ENCODE assay signal across 8 mouse cellular contexts in genomic region chr12:29938376-29939041, GRCm38 (mm10). TPM values are rescaled to one million over a fixed set of nuclear protein-coding genes. Genes with fewer than 3 reads are reported as not detected.
DNase-seq lines count a peak whose midpoint lies in the region; ATAC-seq and TF ChIP-seq lines count a peak whose summit lies in the region.

No protein-coding gene starts in this region.

- TF ChIP-seq CTCF in ES-Bruce4 (IDR thresholded peaks at IDR 0.05; ENCODE audit: low read depth, low read length), result no peak

- under 1% methylated on average over 40 of the region's 40 CpGs for WGBS in hindbrain, embryonic 13.5 days

- H3K27ac ChIP-seq in ES-Bruce4 (ENCODE audit: insufficient read depth, low read length), result no peak overlapping the region
- H3K27ac ChIP-seq in hindbrain, embryonic 13.5 days, result peak overlapping the region; percentile 92

- no peaks in the 10 kb centered on the region for H3K4me1 ChIP-seq in ES-Bruce4 (ENCODE audit: control insufficient read depth, insufficient read depth, low read length)
- peaks cover 39% of the 10 kb centered on the region for H3K4me1 ChIP-seq in hindbrain, embryonic 13.5 days (replicated peaks)

- H3K9ac ChIP-seq in ES-Bruce4 (ENCODE audit: low read depth, poor library complexity, severe bottlenecking), result peak overlapping the region; percentile 66
- peak overlapping the region; percentile 92 for H3K9ac ChIP-seq in hindbrain, embryonic 13.5 days

- peak; percentile 78 to 84 for DNase-seq in adrenal gland, postnatal 36 days
- DNase-seq in frontal cortex, postnatal 36 days (ENCODE audit: low spot score in 2 of 2), result peak; percentile 46 to 66
- peak; percentile 51 for DNase-seq in left cerebral cortex, postnatal 14 days (ENCODE audit: low spot score in 2 of 2)
- peak; percentile 72 for DNase-seq in mesoderm, embryonic 11.5 days (ENCODE audit: low read depth, low spot score)
- DNase-seq in skeletal muscle tissue, adult 2 months (ENCODE audit: low read depth, low spot score), result peak; percentile 34
- DNase-seq in B cell, adult 2 months, result no peak

- no peak for TF ChIP-seq POLR2A in ES-Bruce4 (IDR thresholded peaks at IDR 0.05; ENCODE audit: insufficient read depth, low read length)

- no peaks in the 10 kb centered on the region for H3K36me3 ChIP-seq in ES-Bruce4 (ENCODE audit: control insufficient read depth, insufficient read depth, low read length, poor library complexity, severe bottlenecking)
- peaks cover 3% of the 10 kb centered on the region for H3K36me3 ChIP-seq in hindbrain, embryonic 13.5 days

- no peak for TF ChIP-seq EP300 in ES-Bruce4 (IDR thresholded peaks at IDR 0.05; ENCODE audit: insufficient read depth, low read depth, low read length)

- H3K27me3 ChIP-seq in ES-Bruce4 (ENCODE audit: control insufficient read depth, insufficient read depth, low read length, poor library complexity, severe bottlenecking), result no peaks in the 10 kb centered on the region
- H3K27me3 ChIP-seq in hindbrain, embryonic 13.5 days, result no peaks in the 10 kb centered on the region

- H3K9me3 ChIP-seq in ES-Bruce4 (replicated peaks; ENCODE audit: control insufficient read depth, insufficient read depth, low read length, poor library complexity, severe bottlenecking), result no peaks in the 10 kb centered on the region
- H3K9me3 ChIP-seq in hindbrain, embryonic 13.5 days, result no peaks in the 10 kb centered on the region

- intact Hi-C loops in left cerebral cortex, postnatal 14 days (cut with DNase I), result loop anchor here (5.0 kb wide), 1 partner anchor 84 kb away; no protein-coding TSS in a partner anchor

- H3K4me2 ChIP-seq in hindbrain, embryonic 13.5 days, result peak overlapping the region; percentile 89

- peak overlapping the region; percentile 79 for H3K4me3 ChIP-seq in ES-Bruce4 (ENCODE audit: low read depth, low read length)
- peak overlapping the region; percentile 83 for H3K4me3 ChIP-seq in hindbrain, embryonic 13.5 days

- peak; percentile 81 for ATAC-seq in hindbrain, embryonic 13.5 days (ENCODE audit: low FRiP score)

RNA-seq across cellular contexts. Expression of gene Pxdn, which starts 1.1 kb away (rescaled TPM):
- polyA plus RNA-seq in ES-Bruce4 (2011; ENCODE audit: insufficient read depth, insufficient read length, low read depth, missing spikeins), result 44.4 TPM in 2 replicates
- total RNA-seq in adrenal gland, postnatal 36 days (2021), result 10 to 100 TPM; 51.2 to 68.5 TPM
- polyA plus RNA-seq in hindbrain, embryonic 13.5 days (2015; fragmentation: Nextera tagmentation; extraction: Ambion mirVana), result 43.1 and 46.9 TPM in 2 replicates
- 10 to 100 TPM; 42.7 to 49.8 TPM for total RNA-seq in left cerebral cortex, postnatal 14 days (2021)

Comparison
In these comparisons a context has a peak if more than half of its experiments do, and no peak if none do; other contexts are left out.
1. DNase-seq: peak in adrenal gland, postnatal 36 days (2 of 2), frontal cortex, postnatal 36 days (2 of 2), left cerebral cortex, postnatal 14 days (2 of 2), mesoderm, embryonic 11.5 days (single experiment) and skeletal muscle tissue, adult 2 months (single experiment); none in B cell, adult 2 months (0 of 2).